Mouse (Mus musculus) forebrain, embryonic 11.5 days (tissue): ENCODE data around the gene AI597479. TPM values are rescaled to one million over a fixed set of nuclear protein-coding genes. Genes with fewer than 3 reads are reported as not detected.

Experiments
- ATAC-seq: fragments of 200-750 bp; cut with Nextera tagmentation; replicated peaks from 2 replicates; pipeline ENCODE4 v1.8.0; 2017; ENCODE audit warnings: moderate TSS enrichment; ENCODE audit not compliant: low FRiP score
- DNase-seq: peaks from one replicate; pipeline ENCODE4 v3.0.0-alpha.2; 2017; ENCODE audit warnings: low spot score
- H3K27ac ChIP-seq: fragments of 300-500 bp; sonication (generic); 2 replicates; pipeline ENCODE4 v1.5.1; 2014; ENCODE audit warnings: low read depth, low read length
- H3K27me3 ChIP-seq: fragments of 300-500 bp; sonication (generic); 2 replicates; pipeline ENCODE4 v1.6.1; 2014; ENCODE audit warnings: mild to moderate bottlenecking, low read length, mixed read lengths; ENCODE audit not compliant: control insufficient read depth, insufficient read depth
- H3K36me3 ChIP-seq: fragments of 300-500 bp; sonication (generic); 2 replicates; pipeline ENCODE4 v1.6.1; 2014; ENCODE audit warnings: mild to moderate bottlenecking, low read length, moderate library complexity, mixed read lengths; ENCODE audit not compliant: control insufficient read depth, insufficient read depth
- H3K4me1 ChIP-seq: fragments of 300-500 bp; sonication (generic); replicated peaks from 2 replicates; pipeline ENCODE4 v1.6.1; 2014; ENCODE audit warnings: low read length, mixed read lengths; ENCODE audit not compliant: control insufficient read depth, insufficient read depth
- H3K4me2 ChIP-seq: fragments of 300-500 bp; sonication (generic); 2 replicates; pipeline ENCODE4 v1.6.1; 2014; ENCODE audit warnings: low read depth, mild to moderate bottlenecking, low read length, moderate library complexity, mixed read lengths; ENCODE audit not compliant: severe bottlenecking
- H3K4me3 ChIP-seq: fragments of 300-500 bp; sonication (generic); 2 replicates; pipeline ENCODE4 v1.5.1; 2014; ENCODE audit warnings: low read depth, low read length
- H3K9ac ChIP-seq: fragments of 300-500 bp; sonication (generic); 2 replicates; pipeline ENCODE4 v1.6.1; 2014; ENCODE audit warnings: low read length
- H3K9me3 ChIP-seq: fragments of 300-500 bp; sonication (generic); 2 replicates; pipeline ENCODE4 v1.6.1; 2016; ENCODE audit warnings: low read length, mixed read lengths; ENCODE audit not compliant: control insufficient read depth
- WGBS: fragments of 180-500 bp; shearing (Covaris S2); extraction: QIAGEN DNeasy Blood & Tissue Kit; methylation state at CpG from one replicate; pipeline ENCODE4 v1.1.7; 2014; 5-methylcytosine and 5-hydroxymethylcytosine counted together
- polyA plus RNA-seq: library from polyadenylated mRNA; unstranded; fragments of >200 nt; fragmentation: Nextera tagmentation; extraction: Ambion mirVana; gene quantifications from 2 replicates; pipeline ENCODE4 v1.2.1, GENCODE M21; 2014

Gene AI597479
- polyA plus RNA-seq, 1 experiment from 2014 or later: 41.8 TPM

DNA sequence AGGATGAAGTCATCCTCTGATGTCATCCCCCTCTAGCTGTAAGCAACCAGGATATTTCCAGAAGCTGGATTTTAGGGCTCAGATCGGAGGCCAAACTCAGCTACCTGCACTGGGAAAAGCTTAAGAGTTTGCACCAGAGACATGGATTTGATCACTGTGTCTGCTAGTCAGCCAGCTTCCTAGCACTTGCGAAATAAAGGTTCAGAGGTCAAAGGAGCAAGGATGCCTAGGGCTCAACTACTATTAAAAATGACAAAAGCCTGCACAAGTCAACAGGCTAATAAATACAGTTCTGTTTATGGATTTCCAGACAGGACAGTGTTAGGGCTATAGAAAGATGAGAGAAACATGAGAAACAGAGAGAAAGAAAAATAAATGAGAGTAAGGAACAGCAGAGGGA lies 59.4 kb downstream of the AI597479 start:
- H3K4me1 ChIP-seq: no peaks in the 10 kb centered on the region
- ATAC-seq: no peak
- H3K9ac ChIP-seq: no peak overlapping the region
- H3K27ac ChIP-seq: no peak overlapping the region
- no peaks in the 10 kb centered on the region for H3K36me3 ChIP-seq
- H3K9me3 ChIP-seq: no peaks in the 10 kb centered on the region
- no peak for DNase-seq
- no peak overlapping the region for H3K4me2 ChIP-seq
- 80% methylated on average over 2 of the region's 2 CpGs for WGBS
- no peaks in the 10 kb centered on the region for H3K27me3 ChIP-seq
- H3K4me3 ChIP-seq: no peak overlapping the region

DNA sequence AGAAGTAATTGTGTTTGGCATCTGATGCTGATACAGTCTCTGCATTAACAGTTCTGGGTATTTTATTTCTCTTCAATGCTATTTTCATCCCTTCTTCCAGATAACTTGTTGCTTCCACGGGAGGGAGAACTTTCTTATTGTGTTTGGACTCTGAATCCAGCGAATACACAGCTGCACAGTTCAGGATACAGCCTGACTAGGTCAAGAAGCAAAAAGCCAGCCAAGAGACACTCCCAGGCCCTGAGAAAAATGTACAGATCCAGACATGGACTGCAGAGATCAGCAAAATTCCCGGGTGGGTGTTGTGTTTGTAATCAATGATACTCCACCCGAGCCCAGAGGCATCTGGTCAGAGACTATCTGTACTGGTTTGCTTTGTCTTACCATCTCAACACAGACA lies 60.9 kb downstream of the AI597479 start:
- DNase-seq (no peak), ATAC-seq (no peak)
- 82% methylated on average over 4 of the region's 4 CpGs for WGBS
- no peak overlapping the region for H3K4me2 ChIP-seq
- H3K9ac ChIP-seq: no peak overlapping the region
- no peaks in the 10 kb centered on the region for H3K36me3 ChIP-seq
- H3K4me3 ChIP-seq: no peak overlapping the region
- no peak overlapping the region for H3K27ac ChIP-seq
- H3K4me1 ChIP-seq: 0 out of 2 replicates have a peak, but pooled peaks cover 2% of the 10 kb centered on the region
- H3K27me3 ChIP-seq: 0 out of 2 replicates have a peak, but pooled peaks cover 2% of the 10 kb centered on the region
- no peaks in the 10 kb centered on the region for H3K9me3 ChIP-seq

DNA sequence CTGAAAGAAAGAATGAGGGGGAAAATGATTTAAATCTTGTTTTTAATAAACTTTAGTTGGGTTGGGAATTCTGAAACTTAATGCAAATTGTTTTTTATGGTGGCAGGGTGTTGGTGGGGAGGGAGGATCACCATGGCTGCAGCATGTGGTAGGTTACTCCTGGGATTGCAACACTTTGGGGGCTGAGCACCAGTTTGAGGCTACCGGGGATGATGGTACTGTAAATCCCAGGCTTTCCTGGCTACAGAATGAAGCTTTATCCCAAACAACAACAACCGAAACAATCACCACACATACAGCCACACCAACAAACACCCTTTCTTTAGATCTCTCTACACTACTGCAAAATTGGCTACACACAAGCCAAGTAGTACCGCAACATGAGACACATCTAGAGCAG lies 63.9 kb downstream of the AI597479 start:
- no peak overlapping the region for H3K9ac ChIP-seq
- H3K9me3 ChIP-seq: no peaks in the 10 kb centered on the region
- no peak overlapping the region for H3K27ac ChIP-seq
- 0 out of 2 replicates have a peak, but pooled peaks cover 2% of the 10 kb centered on the region for H3K4me1 ChIP-seq
- ATAC-seq (no peak), DNase-seq (no peak)
- 92% methylated on average over 3 of the region's 3 CpGs for WGBS
- no peaks in the 10 kb centered on the region for H3K36me3 ChIP-seq
- no peak overlapping the region for H3K4me3 ChIP-seq
- H3K4me2 ChIP-seq: no peak overlapping the region
- H3K27me3 ChIP-seq: 0 out of 2 replicates have a peak, but pooled peaks cover 2% of the 10 kb centered on the region

DNA sequence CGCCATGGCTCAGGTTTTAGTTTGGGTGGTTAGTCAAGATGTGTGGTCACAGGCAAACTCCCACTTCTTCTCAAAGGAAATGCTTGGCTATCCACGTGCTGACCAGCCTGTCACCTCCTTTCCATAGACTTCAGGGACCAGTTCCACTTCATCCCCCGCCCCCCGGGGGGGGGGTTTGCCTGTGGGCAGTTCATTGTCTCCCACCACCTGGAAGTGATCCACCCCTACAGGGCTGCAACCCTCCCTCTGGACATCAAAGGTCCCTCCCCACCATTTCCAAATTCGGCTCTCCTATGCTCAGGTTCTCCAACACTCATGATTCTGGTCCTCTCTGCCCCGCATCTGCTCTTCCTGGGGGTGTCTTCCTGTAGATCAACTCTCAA lies 64.6 kb downstream of the AI597479 start:
- Histone ChIP-seq H3K4me2 (peak overlapping the region; percentile 68), H3K4me3 (peak overlapping the region; percentile 51), H3K4me1 (0 out of 2 replicates have a peak, but pooled peaks cover 2% of the 10 kb centered on the region), H3K27me3 (0 out of 2 replicates have a peak, but pooled peaks cover 2% of the 10 kb centered on the region), H3K9ac (peak overlapping the region; percentile 61), H3K27ac (no peak overlapping the region), H3K9me3 (no peaks in the 10 kb centered on the region), H3K36me3 (no peaks in the 10 kb centered on the region)
- WGBS: 2% methylated on average over 6 of the region's 6 CpGs
- peak; percentile 45 for ATAC-seq
- no peak for DNase-seq

DNA sequence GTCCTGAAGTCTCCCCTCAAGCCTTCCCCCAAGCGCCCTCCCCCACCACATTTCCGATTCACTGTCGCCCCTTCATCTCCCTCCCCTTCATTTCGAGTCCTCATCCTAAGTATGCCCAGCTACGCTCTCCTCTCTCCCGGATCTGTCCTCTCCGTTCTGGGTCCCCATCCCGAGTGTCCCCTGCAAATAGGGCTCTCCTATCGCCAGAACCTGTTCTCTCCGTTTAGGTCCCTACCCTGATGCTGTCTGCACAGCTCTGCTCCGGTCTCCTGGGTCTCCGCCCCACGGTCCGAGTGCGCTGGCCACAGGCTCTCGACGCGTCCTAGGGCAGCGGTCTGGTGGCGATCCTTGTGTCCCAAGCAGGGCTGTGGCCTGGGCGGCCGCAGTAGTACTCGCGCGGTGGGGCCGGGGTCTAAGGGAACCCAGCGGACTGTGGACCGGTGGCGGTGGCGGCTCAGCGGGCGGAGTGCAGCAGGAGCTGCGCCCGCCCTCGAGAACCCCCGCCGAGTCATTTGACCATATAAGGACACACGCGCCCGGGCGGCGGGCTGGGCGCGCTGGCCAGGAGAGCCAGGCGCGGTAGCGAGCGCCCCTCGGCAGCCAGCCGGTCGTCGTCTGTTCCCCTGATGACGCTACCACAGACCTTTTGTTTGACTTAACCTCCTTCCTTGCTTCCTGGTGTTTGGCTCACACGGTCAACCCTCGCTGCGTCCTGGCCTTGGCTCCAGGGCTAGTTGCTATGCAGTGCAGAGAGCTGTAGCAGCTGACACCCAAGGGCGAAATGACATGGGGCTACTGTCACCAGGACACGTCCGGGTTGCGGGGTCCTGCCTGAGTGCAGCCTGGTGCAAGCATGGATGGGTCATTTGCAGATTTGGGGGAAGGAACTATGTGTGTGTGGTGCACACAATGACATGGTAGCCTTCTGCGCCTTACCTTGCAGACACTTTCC lies 65.2 kb downstream of the AI597479 start:
- WGBS: 5% methylated on average over 60 of the region's 61 CpGs
- Histone ChIP-seq H3K27me3 (0 out of 2 replicates have a peak, but pooled peaks cover 2% of the 10 kb centered on the region), H3K9me3 (no peaks in the 10 kb centered on the region), H3K4me1 (0 out of 2 replicates have a peak, but pooled peaks cover 2% of the 10 kb centered on the region), H3K4me2 (peak overlapping the region; percentile 68), H3K4me3 (peak overlapping the region; percentile 51), H3K36me3 (no peaks in the 10 kb centered on the region), H3K9ac (peak overlapping the region; percentile 61), H3K27ac (no peak overlapping the region)
- peak; percentile 89 for ATAC-seq
- DNase-seq: peak; percentile 74

DNA sequence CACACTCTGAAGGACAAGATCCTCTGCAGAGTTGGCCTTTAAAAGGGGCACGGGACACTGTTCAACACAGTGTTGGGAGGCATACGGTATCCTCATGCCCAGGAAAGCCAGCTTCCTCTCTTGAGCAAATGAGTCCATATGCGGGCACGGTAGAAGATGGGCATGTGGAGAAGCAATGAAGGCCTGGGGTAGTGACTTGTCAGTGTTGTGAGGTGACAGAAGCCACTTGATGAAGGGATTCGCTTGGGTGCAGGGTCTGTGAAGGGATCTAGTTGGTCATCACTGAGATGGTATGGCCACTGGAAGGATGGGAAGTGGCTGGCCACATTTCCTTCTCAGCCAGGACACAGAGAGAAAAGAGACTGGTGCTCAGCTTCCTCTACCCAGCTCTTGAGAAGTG lies 66.1 kb downstream of the AI597479 start:
- Histone ChIP-seq H3K9me3 (no peaks in the 10 kb centered on the region), H3K36me3 (no peaks in the 10 kb centered on the region), H3K4me2 (no peak overlapping the region), H3K9ac (no peak overlapping the region), H3K4me1 (0 out of 2 replicates have a peak, but pooled peaks cover 2% of the 10 kb centered on the region), H3K27ac (no peak overlapping the region), H3K27me3 (0 out of 2 replicates have a peak, but pooled peaks cover 2% of the 10 kb centered on the region), H3K4me3 (no peak overlapping the region)
- 93% methylated on average over 5 of the region's 5 CpGs for WGBS
- no peak for ATAC-seq
- no peak for DNase-seq

Other genes starting within 250 kb of the AI597479 start
- gene Mrps9, start 247.5 kb upstream of the AI597479 start, polyA plus RNA-seq: 58.8 and 60.3 TPM in 2 replicates
- gene Gpr45, start 145.8 kb upstream of the AI597479 start, polyA plus RNA-seq: 15.0 and 15.2 TPM in 2 replicates
- 17.3 and 17.6 TPM in 2 replicates for gene Tgfbrap1, start 73 bp upstream of the AI597479 start, polyA plus RNA-seq
- 4.0 and 4.6 TPM in 2 replicates for gene Fhl2, start 98.3 kb downstream of the AI597479 start, polyA plus RNA-seq